Mouse (Mus musculus): ENCODE results near the gene Trp53tg5. TPM values are rescaled to one million over a fixed set of nuclear protein-coding genes. Genes with fewer than 3 reads are reported as not detected.

Trp53tg5 gene
- polyA plus RNA-seq, 1 experiment, result not detected

GRCm38 (mm10) chr2:164445399-164446085, 28.0 kb downstream of the Trp53tg5 start:
- TF ChIP-seq CTCF (IDR thresholded peaks at IDR 0.05; ENCODE audit: insufficient read depth, low read depth, low read length), result no peak
- no peak for TF ChIP-seq POLR2A (IDR thresholded peaks at IDR 0.05; ENCODE audit: insufficient read depth, low read depth, low read length)
- 85% methylated on average over 3 of the region's 3 CpGs for WGBS
- Histone ChIP-seq H3K4me1 (ENCODE audit: control insufficient read depth, insufficient read depth, low read length) (peaks cover 11% of the 10 kb centered on the region), H3K27ac (ENCODE audit: insufficient read depth, low read depth, low read length) (no peak overlapping the region), H3K4me3 (ENCODE audit: insufficient read depth, low read depth, low read length) (no peak overlapping the region)

- 87% methylated on average over 2 of the region's 2 CpGs for WGBS
- Histone ChIP-seq H3K4me1 (ENCODE audit: control insufficient read depth, insufficient read depth, low read length) (peaks cover 11% of the 10 kb centered on the region), H3K4me3 (ENCODE audit: insufficient read depth, low read depth, low read length) (no peak overlapping the region), H3K27ac (ENCODE audit: insufficient read depth, low read depth, low read length) (no peak overlapping the region)
- TF ChIP-seq CTCF (IDR thresholded peaks at IDR 0.05; ENCODE audit: insufficient read depth, low read depth, low read length) (no peak), POLR2A (IDR thresholded peaks at IDR 0.05; ENCODE audit: insufficient read depth, low read depth, low read length) (no peak)
Observed at GRCm38 (mm10) chr2:164444701-164445100, 28.8 kb downstream of the Trp53tg5 start.

GRCm38 (mm10) chr2:164443460-164444000, 30.0 kb downstream of the Trp53tg5 start, which contains the start of gene Sdc4:
TSS of gene Sdc4 (minus strand) at chr2:164443887.
- 16% methylated on average over 18 of the region's 18 CpGs for WGBS
- Histone ChIP-seq H3K4me1 (ENCODE audit: control insufficient read depth, insufficient read depth, low read length) (peaks cover 15% of the 10 kb centered on the region), H3K4me3 (ENCODE audit: insufficient read depth, low read depth, low read length) (peak within 1 kb of the TSS; percentile 58), H3K27ac (ENCODE audit: insufficient read depth, low read depth, low read length) (peak within 1 kb of the TSS; percentile 30; the same call in 1 of the 2 replicates)
- TF ChIP-seq POLR2A (IDR thresholded peaks at IDR 0.05; ENCODE audit: insufficient read depth, low read depth, low read length) (no peak), CTCF (IDR thresholded peaks at IDR 0.05; ENCODE audit: insufficient read depth, low read depth, low read length) (no peak)

GRCm38 (mm10) chr2:164443051-164443437, 30.5 kb downstream of the Trp53tg5 start:
- TF ChIP-seq POLR2A (IDR thresholded peaks at IDR 0.05; ENCODE audit: insufficient read depth, low read depth, low read length) (peak; percentile 31; the same call in 1 of the 2 replicates), CTCF (IDR thresholded peaks at IDR 0.05; ENCODE audit: insufficient read depth, low read depth, low read length) (no peak)
- Histone ChIP-seq H3K4me1 (ENCODE audit: control insufficient read depth, insufficient read depth, low read length) (peaks cover 19% of the 10 kb centered on the region), H3K27ac (ENCODE audit: insufficient read depth, low read depth, low read length) (peak overlapping the region; percentile 30; the same call in 1 of the 2 replicates), H3K4me3 (ENCODE audit: insufficient read depth, low read depth, low read length) (peak overlapping the region; percentile 58)
- WGBS, result under 1% methylated on average over 26 of the region's 26 CpGs

GRCm38 (mm10) chr2:164442315-164443050, 31.0 kb downstream of the Trp53tg5 start:
- TF ChIP-seq POLR2A (IDR thresholded peaks at IDR 0.05; ENCODE audit: insufficient read depth, low read depth, low read length) (no peak), CTCF (IDR thresholded peaks at IDR 0.05; ENCODE audit: insufficient read depth, low read depth, low read length) (no peak)
- Histone ChIP-seq H3K4me1 (ENCODE audit: control insufficient read depth, insufficient read depth, low read length) (peaks cover 19% of the 10 kb centered on the region), H3K4me3 (ENCODE audit: insufficient read depth, low read depth, low read length) (peak overlapping the region; percentile 58), H3K27ac (ENCODE audit: insufficient read depth, low read depth, low read length) (peak overlapping the region; percentile 30; the same call in 1 of the 2 replicates)
- WGBS, result 6% methylated on average over 29 of the region's 29 CpGs

DNA sequence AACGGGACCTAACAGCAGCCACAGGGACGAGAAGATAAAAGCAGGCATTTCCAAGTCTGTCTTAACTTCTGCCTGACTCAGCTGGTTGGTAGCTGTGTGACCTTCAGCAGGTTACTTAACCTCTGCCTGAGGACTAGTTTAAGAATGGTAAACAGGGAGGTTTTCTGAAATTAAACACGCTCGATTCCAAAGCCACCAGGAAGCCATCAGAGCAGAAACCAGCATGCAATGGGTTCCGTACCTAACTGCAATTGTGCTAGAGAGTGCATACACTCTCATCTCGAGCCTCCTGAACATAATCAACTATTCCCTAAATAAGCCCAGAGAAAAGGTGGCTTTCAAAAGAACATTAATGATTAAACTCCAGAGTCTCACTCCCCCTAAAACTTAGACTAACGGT, 31.8 kb downstream of the Trp53tg5 start:
- Histone ChIP-seq H3K4me3 (ENCODE audit: insufficient read depth, low read depth, low read length) (peak overlapping the region; percentile 25; the same call in 1 of the 2 replicates), H3K27ac (ENCODE audit: insufficient read depth, low read depth, low read length) (peak overlapping the region; percentile 25; the same call in 1 of the 2 replicates)
- TF ChIP-seq POLR2A (IDR thresholded peaks at IDR 0.05; ENCODE audit: insufficient read depth, low read depth, low read length) (no peak), CTCF (IDR thresholded peaks at IDR 0.05; ENCODE audit: insufficient read depth, low read depth, low read length) (no peak)

GRCm38 (mm10) chr2:164441155-164441554, 32.4 kb downstream of the Trp53tg5 start:
- Histone ChIP-seq H3K4me3 (ENCODE audit: insufficient read depth, low read depth, low read length) (peak overlapping the region; percentile 25; the same call in 1 of the 2 replicates), H3K27ac (ENCODE audit: insufficient read depth, low read depth, low read length) (peak overlapping the region; percentile 25; the same call in 1 of the 2 replicates), H3K4me1 (ENCODE audit: control insufficient read depth, insufficient read depth, low read length) (peaks cover 26% of the 10 kb centered on the region)
- no peak for TF ChIP-seq POLR2A (IDR thresholded peaks at IDR 0.05; ENCODE audit: insufficient read depth, low read depth, low read length)
- no peak for TF ChIP-seq CTCF (IDR thresholded peaks at IDR 0.05; ENCODE audit: insufficient read depth, low read depth, low read length)
- 55% methylated on average over 8 of the region's 8 CpGs for WGBS

More for the DNA sequence above, 31.8 kb downstream of the Trp53tg5 start:
- peaks cover 22% of the 10 kb centered on the region for H3K4me1 ChIP-seq (ENCODE audit: control insufficient read depth, insufficient read depth, low read length)
- 49% methylated on average over 7 of the region's 7 CpGs for WGBS

GRCm38 (mm10) chr2:164440314-164440713, 33.2 kb downstream of the Trp53tg5 start:
- H3K4me1 ChIP-seq (ENCODE audit: control insufficient read depth, insufficient read depth, low read length), result peaks cover 26% of the 10 kb centered on the region
- TF ChIP-seq POLR2A (IDR thresholded peaks at IDR 0.05; ENCODE audit: insufficient read depth, low read depth, low read length) (no peak), CTCF (IDR thresholded peaks at IDR 0.05; ENCODE audit: insufficient read depth, low read depth, low read length) (no peak)
- no peak overlapping the region for H3K27ac ChIP-seq (ENCODE audit: insufficient read depth, low read depth, low read length)
- 77% methylated on average over 5 of the region's 5 CpGs for WGBS
- no peak overlapping the region for H3K4me3 ChIP-seq (ENCODE audit: insufficient read depth, low read depth, low read length)
